Mouse (Mus musculus): Measurements from ENCODE around the gene Zfp428. TPM values are rescaled to one million over a fixed set of nuclear protein-coding genes. Genes with fewer than 3 reads are reported as not detected.

Zfp428 gene
- total and polyA plus RNA-seq, 3 experiments: 12.4 to 16.4 TPM; not detected in 1

DNA sequence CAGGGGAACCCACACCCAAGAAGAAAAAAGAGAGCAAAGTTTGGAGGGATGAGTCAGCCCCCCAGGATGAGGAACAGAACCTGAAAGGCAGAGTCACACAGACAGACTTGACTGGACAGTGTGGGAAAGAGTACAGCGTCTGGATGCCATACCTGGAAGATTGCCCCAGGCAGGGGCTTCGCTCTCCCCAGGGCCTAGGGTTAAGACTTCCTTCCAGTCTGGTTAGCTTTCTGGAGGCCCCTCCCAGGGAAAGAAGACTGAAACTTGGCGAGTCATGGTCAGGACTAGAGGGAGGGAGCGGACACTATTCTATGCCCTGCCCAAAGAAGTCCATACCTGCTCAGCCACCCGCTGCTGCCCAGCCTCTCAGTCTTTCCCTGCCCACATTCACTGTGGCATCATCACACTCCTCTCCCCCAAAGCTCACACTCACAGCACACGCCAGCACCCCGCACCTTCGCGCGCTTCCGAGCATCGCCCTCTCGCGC lies 25.8 kb upstream of the Zfp428 start:
- DNase-seq (ENCODE audit: low read depth, low spot score): no peak
- H3K27me3 ChIP-seq (ENCODE audit: control insufficient read depth in 1 of 2, insufficient read depth in 2 of 2, low read length in 2 of 2): peaks cover 1 to 2% of the 10 kb centered on the region in 2 experiments; a peak in 2 of 4 replicates
- no peak overlapping the region for H3K4me3 ChIP-seq (ENCODE audit: control insufficient read depth in 1 of 2, insufficient read depth in 1 of 2, low read depth in 2 of 2, low read length in 2 of 2)

DNA sequence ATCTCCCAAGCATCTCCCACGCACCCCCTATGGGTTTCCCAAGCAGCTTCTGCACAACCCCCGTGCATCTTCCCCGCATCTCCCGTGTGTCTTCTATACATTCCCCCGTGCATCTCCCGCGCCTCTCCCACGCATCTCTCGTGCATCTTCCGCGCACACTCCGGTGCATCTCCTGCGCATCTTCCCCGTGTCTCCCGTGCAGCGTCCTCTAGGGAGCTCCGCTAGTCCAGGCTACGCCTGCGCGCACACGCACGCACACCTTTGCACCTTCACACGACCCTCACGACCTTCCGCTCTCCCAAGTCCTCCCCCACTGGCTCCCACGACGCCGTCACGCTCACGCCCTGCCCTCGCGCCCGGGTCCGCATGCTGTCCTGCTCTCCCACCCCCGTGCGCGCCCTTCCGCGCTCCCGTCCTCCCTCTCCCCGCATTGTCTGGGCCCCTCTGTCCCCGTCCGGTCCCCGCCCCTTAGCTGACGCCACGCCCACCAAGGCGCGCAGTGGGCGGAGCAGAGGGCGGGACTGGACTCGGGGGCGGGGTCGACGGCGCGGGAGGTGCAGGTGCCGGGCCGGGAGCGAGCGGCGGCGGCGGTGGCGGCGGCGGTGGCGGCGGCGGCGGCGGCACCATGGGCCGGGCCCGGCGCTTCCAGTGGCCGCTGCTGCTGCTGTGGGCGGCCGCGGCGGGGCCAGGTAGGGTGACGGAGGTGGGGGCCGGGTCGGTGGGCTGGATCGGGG lies 25.2 kb upstream of the Zfp428 start, which contains the start of gene Cadm4:
Gene Cadm4, plus strand, starts transcription at position 550 of the 734 bp plus-strand sequence.
- no peaks in the 10 kb centered on the region for H3K79me2 ChIP-seq (ENCODE audit: control insufficient read depth, insufficient read depth, low read length, poor library complexity)
- no peaks in the 10 kb centered on the region for H3K9me3 ChIP-seq (replicated peaks; ENCODE audit: insufficient read depth, low read length)
- H3K36me3 ChIP-seq (ENCODE audit: control insufficient read depth in 1 of 2, insufficient read depth in 2 of 2, low read length in 2 of 2): no peaks in the 10 kb centered on the region
- H3K27ac ChIP-seq (ENCODE audit: control insufficient read depth, low read depth, low read length): no peak within 1 kb of the TSS
- H3K4me3 ChIP-seq (ENCODE audit: control insufficient read depth in 1 of 2, insufficient read depth in 1 of 2, low read depth in 2 of 2, low read length in 2 of 2): peak within 1 kb of the TSS in 1 of 2 experiments; percentile 37; a peak in 3 of 4 replicates
- DNase-seq (ENCODE audit: low read depth, low spot score): peak; percentile 55
- H3K9ac ChIP-seq (ENCODE audit: control insufficient read depth, low read depth, low read length, poor library complexity, severe bottlenecking): no peak within 1 kb of the TSS
- H3K4me1 ChIP-seq (ENCODE audit: control insufficient read depth in 1 of 2, insufficient read depth in 2 of 2, low read length in 2 of 2): no peaks in the 10 kb centered on the region; a peak in 2 of 4 replicates
- no peak for TF ChIP-seq MAFK (IDR thresholded peaks at IDR 0.05; ENCODE audit: borderline replicate concordance, low read depth, low read length)
- no peak for TF ChIP-seq HCFC1 (IDR thresholded peaks at IDR 0.05; ENCODE audit: low read depth, low read length)
- peak in 1 of 2 experiments; percentile 38; a peak in 1 of 4 replicates for TF ChIP-seq POLR2A (IDR thresholded peaks at IDR 0.05; ENCODE audit: control insufficient read depth in 1 of 2, insufficient read depth in 1 of 2, low read depth in 1 of 2, low read length in 2 of 2, poor library complexity in 1 of 2)
- H3K27me3 ChIP-seq (ENCODE audit: control insufficient read depth in 1 of 2, insufficient read depth in 2 of 2, low read length in 2 of 2): peaks cover 1 to 2% of the 10 kb centered on the region in 2 experiments; a peak in 2 of 4 replicates

More for the DNA sequence above, 25.8 kb upstream of the Zfp428 start:
- H3K36me3 ChIP-seq (ENCODE audit: control insufficient read depth in 1 of 2, insufficient read depth in 2 of 2, low read length in 2 of 2): no peaks in the 10 kb centered on the region
- TF ChIP-seq ZKSCAN1 (IDR thresholded peaks at IDR 0.05; ENCODE audit: low read depth, low read length) (no peak), E2F4 (IDR thresholded peaks at IDR 0.05; ENCODE audit: borderline replicate concordance, low read depth, low read length) (no peak), CTCF (IDR thresholded peaks at IDR 0.05 in 2 of 3, conservative IDR thresholded peaks at IDR 0.05 in 1 of 3; ENCODE audit: control insufficient read depth in 1 of 3, insufficient read depth in 1 of 3, low read depth in 2 of 3, low read length in 3 of 3, poor library complexity in 1 of 3, severe bottlenecking in 1 of 3) (no peak), ETS1 (IDR thresholded peaks at IDR 0.05; ENCODE audit: low read depth, low read length) (no peak), GABPA (IDR thresholded peaks at IDR 0.05; ENCODE audit: low read depth, low read length) (no peak), CHD1 (IDR thresholded peaks at IDR 0.05; ENCODE audit: low read depth, low read length) (no peak), RCOR1 (IDR thresholded peaks at IDR 0.05; ENCODE audit: low read depth, low read length) (no peak), NRF1 (IDR thresholded peaks at IDR 0.05; ENCODE audit: insufficient read depth, low read depth, low read length, poor library complexity, severe bottlenecking) (no peak), MAX (IDR thresholded peaks at IDR 0.05; ENCODE audit: low read length) (no peak), MAFK (IDR thresholded peaks at IDR 0.05; ENCODE audit: borderline replicate concordance, low read depth, low read length) (no peak), USF2 (IDR thresholded peaks at IDR 0.05; ENCODE audit: borderline replicate concordance in 1 of 2, insufficient read depth in 1 of 2, low read depth in 1 of 2, low read length in 2 of 2) (no peak), MEF2A (IDR thresholded peaks at IDR 0.05; ENCODE audit: extremely low read depth, insufficient replicate concordance, low read depth, low read length, poor library complexity, severe bottlenecking) (no peak), HCFC1 (IDR thresholded peaks at IDR 0.05; ENCODE audit: low read depth, low read length) (no peak)
- H3K4me1 ChIP-seq (ENCODE audit: control insufficient read depth in 1 of 2, insufficient read depth in 2 of 2, low read length in 2 of 2): no peaks in the 10 kb centered on the region; a peak in 2 of 4 replicates
- no peak overlapping the region for H3K9ac ChIP-seq (ENCODE audit: control insufficient read depth, low read depth, low read length, poor library complexity, severe bottlenecking)
- H3K9me3 ChIP-seq (replicated peaks; ENCODE audit: insufficient read depth, low read length): no peaks in the 10 kb centered on the region
- H3K79me2 ChIP-seq (ENCODE audit: control insufficient read depth, insufficient read depth, low read length, poor library complexity): no peaks in the 10 kb centered on the region
- H3K27ac ChIP-seq (ENCODE audit: control insufficient read depth, low read depth, low read length): no peak overlapping the region
